ENCODE assay signal across 7 mouse cellular contexts in the genomic region with DNA sequence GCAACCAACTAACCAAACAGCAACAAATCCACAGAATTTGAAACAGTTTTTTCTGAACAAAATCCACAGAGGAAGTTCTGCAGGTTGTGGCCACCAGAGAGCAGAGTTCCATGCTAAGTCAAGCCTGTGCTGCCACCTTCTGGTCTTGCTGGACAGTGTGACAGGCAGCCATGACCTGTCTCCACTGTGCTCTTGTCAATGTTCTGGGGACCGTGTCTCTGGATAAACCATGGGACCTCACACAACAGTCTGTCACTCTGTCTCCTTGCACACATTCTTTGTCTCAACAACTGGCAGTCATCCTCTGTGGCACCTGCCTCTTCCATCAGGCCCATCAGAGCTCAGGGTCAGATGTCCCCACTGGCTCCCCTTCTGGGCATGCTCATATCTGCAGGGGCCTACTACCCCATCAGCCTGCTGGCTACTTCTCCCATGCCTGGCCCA. TPM values are rescaled to one million over a fixed set of nuclear protein-coding genes. Genes with fewer than 3 reads are reported as not detected.
DNase-seq lines count a peak whose midpoint lies in the region; ATAC-seq lines count a peak whose summit lies in the region.

No protein-coding gene starts in this region.

- peak; percentile 59 for DNase-seq in Muller cell, postnatal 12 days (ENCODE audit: inconsistent ontology term)
- DNase-seq in cerebellum, adult 11-12 months = peak; percentile 56
- peak; percentile 28 to 62 for DNase-seq in frontal cortex, postnatal 10 days (ENCODE audit: low spot score in 2 of 2)
- DNase-seq in left cerebral cortex, adult 11 months (ENCODE audit: low spot score) = peak; percentile 64
- peak; percentile 78 to 88 for DNase-seq in lung, postnatal 4 days
- peak; percentile 27 to 44 for DNase-seq in right cerebral cortex, postnatal 36 days (ENCODE audit: low spot score in 2 of 2)

- H3K4me3 ChIP-seq in hindbrain, embryonic 16.5 days (ENCODE audit: low read length) = no peak overlapping the region

- no peaks in the 10 kb centered on the region for H3K9me3 ChIP-seq in hindbrain, embryonic 16.5 days (ENCODE audit: control insufficient read depth, low read length)

- ATAC-seq in hindbrain, embryonic 16.5 days = peak; percentile 81

- no peaks in the 10 kb centered on the region for H3K36me3 ChIP-seq in hindbrain, embryonic 16.5 days (ENCODE audit: control insufficient read depth, insufficient read depth, low read length)

- H3K4me2 ChIP-seq in hindbrain, embryonic 16.5 days (ENCODE audit: low read length) = no peak overlapping the region

- no peak overlapping the region for H3K27ac ChIP-seq in hindbrain, embryonic 16.5 days (ENCODE audit: low read depth, low read length)

- H3K4me1 ChIP-seq in hindbrain, embryonic 16.5 days (ENCODE audit: control insufficient read depth, insufficient read depth, low read depth, low read length) = no peaks in the 10 kb centered on the region

- H3K27me3 ChIP-seq in hindbrain, embryonic 16.5 days (replicated peaks; ENCODE audit: control insufficient read depth, insufficient read depth, low read length) = no peaks in the 10 kb centered on the region

- no peak overlapping the region for H3K9ac ChIP-seq in hindbrain, embryonic 16.5 days (ENCODE audit: low read depth, low read length)

- 7% methylated on average over 1 of the region's 1 CpGs for WGBS in hindbrain, embryonic 16.5 days

RNA-seq across cellular contexts. Expression of gene Ccdc57, which starts 27.2 kb away (rescaled TPM):
- polyA plus RNA-seq in hindbrain, embryonic 16.5 days (2015; fragmentation: Nextera tagmentation; extraction: Ambion mirVana) = 6.3 and 6.7 TPM in 2 replicates

RNA-seq across cellular contexts. Expression of gene Slc16a3, which starts 42.8 kb away (rescaled TPM):
- 11.5 and 15.2 TPM in 2 replicates for polyA plus RNA-seq in hindbrain, embryonic 16.5 days (2015; fragmentation: Nextera tagmentation; extraction: Ambion mirVana)
